Mouse (Mus musculus) liver, embryonic 18 days (tissue): Measurements from ENCODE around the gene Csnk2b. TPM values are rescaled to one million over a fixed set of nuclear protein-coding genes. Genes with fewer than 3 reads are reported as not detected.

Experiments
- polyA plus RNA-seq: library from polyadenylated mRNA; depleted of rRNA; stranded (reverse); fragments of >200 nt; gene quantifications from 2 replicates; pipeline ENCODE4 v1.2.3, GENCODE M21; 2012; rRNA removed

Csnk2b gene
- polyA plus RNA-seq, result 84.1 and 85.2 TPM in 2 replicates

GRCm38 (mm10) chr17:35121871-35122303, at the start of gene Csnk2b:
TSS of gene Csnk2b (minus strand) at chr17:35122053.

GRCm38 (mm10) chr17:35164568-35165450, 43.0 kb upstream of the Csnk2b start, which contains the start of gene Prrc2a:
TSS of gene Prrc2a (minus strand) at chr17:35164897.

GRCm38 (mm10) chr17:35134801-35135590, 13.1 kb upstream of the Csnk2b start, which contains the start of gene Bag6:
TSS of gene Bag6 (plus strand) at chr17:35135178.

GRCm38 (mm10) chr17:35131500-35132173, 9.8 kb upstream of the Csnk2b start, which contains the start of gene Apom:
TSS of gene Apom (minus strand) at chr17:35132050.

DNA sequence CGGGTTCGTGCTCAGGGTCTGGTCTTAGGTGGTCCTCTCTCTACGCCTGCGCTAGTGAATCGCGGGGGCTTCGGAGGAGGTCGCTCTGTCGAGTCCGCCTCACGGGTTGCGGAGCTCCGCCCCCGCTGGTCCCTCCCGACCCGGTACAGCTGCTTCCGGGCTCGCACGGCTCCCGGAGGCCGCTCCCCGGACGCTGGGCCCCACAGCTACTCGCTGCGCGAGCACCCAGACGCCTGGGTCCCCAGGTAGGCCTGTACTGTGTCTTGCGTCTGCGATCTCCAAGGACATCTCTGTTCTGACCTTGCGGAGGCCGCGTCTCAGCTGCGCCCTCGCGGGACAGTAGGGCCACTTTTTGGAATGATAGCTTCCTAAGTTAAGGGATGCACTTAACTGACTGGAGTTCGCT, 4.4 kb upstream of the Csnk2b start, which contains the start of gene D17H6S53E:
TSS of gene D17H6S53E (plus strand) at position 168 of the 406 bp plus-strand sequence.

DNA sequence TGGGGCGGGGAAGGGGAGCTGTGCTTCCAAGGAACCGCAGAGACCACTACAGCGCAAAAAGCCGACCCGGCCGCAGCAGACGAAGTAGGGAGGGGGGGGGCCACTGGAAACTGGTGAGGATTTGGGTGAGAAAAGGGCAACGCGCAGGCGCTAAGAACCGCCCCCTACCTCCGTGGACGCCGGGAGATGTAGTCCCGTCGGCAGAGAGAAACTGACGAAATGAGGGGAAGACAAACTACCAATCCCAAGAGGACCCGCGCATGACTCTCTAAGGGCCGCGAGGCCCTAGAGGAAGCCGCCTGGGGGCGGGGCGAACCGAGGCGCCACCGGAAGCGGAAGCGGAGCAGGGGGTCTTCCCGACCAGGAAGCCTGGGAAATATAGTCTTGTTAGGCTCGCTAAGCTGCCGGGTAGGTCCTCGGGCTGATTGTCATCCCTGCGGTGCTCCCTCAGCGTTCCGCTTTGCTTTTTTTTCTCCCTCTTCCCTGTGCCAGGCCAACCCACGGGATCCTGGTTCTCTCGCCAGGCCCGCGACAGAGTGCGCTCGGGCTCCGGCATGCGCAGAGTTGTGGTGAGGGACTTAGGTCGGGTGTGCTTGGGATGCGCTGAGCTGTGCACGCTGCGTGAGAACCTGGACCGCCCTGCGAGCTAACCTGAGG, 582 bp downstream of the Csnk2b start, which contains the start of gene Gpank1:
TSS of gene Gpank1 (plus strand) at position 313 of the 657 bp plus-strand sequence.

DNA sequence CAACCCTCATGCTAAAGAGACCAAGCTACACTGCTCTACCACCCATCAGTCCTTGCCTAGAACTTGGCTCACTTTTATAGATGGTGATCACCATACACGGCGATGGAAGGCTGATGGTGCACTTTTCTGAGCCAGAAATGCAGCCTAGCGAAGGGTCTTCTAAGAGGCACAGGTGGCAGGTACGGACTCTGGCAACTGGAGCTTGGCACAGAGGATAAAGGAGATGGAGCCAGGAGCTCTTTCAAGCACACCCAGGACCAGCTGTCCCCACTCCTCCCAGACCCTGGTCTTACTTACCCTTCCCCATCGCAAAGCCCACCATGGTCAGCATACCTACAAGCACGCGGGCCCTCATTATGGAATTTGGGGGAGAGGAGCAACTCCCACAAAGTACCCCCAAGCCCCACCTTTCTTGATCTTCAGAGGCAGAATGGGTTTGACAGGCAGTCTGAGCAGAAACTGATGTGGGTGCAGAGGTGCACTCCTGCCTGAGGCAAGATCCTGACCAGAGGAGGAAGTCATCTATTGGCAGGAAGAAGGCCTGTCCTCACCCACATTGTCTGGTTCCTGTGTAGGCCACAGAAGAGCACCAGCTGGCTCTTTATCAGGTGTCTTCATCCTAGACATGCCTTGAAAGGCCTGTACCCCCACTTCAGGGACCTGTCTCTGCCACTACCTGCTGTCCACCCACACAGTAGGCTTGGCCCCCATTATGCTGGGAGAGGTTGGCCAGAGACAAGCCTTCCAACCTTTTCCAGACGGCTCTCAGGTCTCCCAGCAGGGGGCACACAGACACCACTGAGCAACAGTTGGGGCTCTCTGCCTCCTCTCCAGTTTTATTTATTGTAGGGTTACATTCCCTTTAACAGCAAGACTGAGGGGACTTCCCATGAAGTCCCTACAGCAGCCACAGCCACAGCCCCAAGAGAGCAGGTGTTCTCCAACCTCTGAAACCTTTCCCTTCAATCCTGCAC, 6.5 kb downstream of the Csnk2b start, which contains the start of gene Ly6g5b:
TSS of gene Ly6g5b (minus strand) at position 383 of the 974 bp plus-strand sequence.

GRCm38 (mm10) chr17:35108097-35108496, 13.8 kb downstream of the Csnk2b start, which contains the start of gene Ly6g5c:
TSS of gene Ly6g5c (plus strand) at chr17:35108279.

GRCm38 (mm10) chr17:35088825-35089644, 32.8 kb downstream of the Csnk2b start, which contains the start of gene Abhd16a:
TSS of gene Abhd16a (plus strand) at chr17:35089263.

DNA sequence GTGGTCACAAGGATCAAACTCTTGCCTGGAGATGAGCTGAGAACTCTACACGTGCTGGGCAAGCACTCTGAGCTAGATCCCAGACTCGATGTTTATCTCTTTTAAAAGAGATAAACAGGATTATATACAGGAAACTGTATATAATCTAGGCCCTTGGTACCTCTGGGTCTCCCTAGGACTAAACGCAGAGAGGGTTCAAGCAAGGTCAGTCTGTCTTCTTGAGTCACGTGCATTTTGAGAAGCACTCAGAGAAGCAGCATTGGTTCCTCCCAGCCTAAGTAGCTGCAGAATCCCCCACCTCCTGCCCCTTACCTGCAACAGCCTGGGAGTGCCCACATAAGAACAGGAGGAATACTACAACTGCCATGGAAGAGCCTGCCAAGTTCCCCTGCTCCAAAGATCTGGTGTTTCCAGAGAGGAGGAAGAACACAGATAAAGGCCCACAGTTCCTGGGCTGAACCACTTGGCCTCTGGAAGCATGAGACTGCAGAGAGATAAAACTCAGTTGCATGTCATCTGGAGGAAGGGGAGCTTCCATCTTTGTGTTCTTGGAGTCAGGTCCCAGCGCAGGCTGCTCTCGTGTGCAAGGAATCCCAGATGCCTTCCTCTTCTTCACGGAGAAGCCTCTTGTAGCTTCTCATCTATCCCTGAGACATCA, 36.5 kb downstream of the Csnk2b start, which contains the start of gene Ly6g6f:
TSS of gene Ly6g6f (minus strand) at position 403 of the 658 bp plus-strand sequence.

DNA sequence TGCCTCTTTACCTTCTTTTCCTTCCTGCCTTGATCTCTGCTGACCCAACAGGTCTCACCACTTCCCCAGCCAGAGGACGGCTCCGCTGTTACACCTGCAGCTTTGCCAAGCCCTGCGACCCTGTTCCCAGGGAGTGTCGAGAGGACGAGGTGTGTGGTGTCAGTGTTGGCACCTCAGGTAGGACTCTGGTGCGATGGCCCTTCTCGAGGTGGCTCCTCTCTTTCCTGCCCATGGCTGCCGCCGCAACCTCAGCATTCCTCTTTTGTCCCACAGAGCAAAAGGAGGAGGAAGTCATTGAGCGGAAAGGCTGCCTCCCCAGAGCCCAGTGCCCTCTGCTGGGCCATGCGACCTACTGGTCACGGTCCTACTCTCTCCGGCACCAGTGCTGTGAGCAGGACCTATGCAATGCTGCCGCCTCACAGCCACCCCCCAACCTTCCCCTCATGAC, 44.0 kb downstream of the Csnk2b start, which contains the start of gene Ly6g6d:
TSS of gene Ly6g6d (minus strand) at position 280 of the 448 bp plus-strand sequence.

GRCm38 (mm10) chr17:35076507-35077176, 45.2 kb downstream of the Csnk2b start, which contains the start of gene Ly6g6e:
TSS of gene Ly6g6e (plus strand) at chr17:35076902.

Other genes starting within 250 kb of the Csnk2b start
- gene Zbtb12, start 242.6 kb downstream of the Csnk2b start, polyA plus RNA-seq, result 4.8 and 6.3 TPM in 2 replicates
- gene Gm20547, start 240.0 kb downstream of the Csnk2b start, polyA plus RNA-seq, result 0.04 and 0.05 TPM in 2 replicates
- gene C2, start 223.8 kb downstream of the Csnk2b start, polyA plus RNA-seq, result 36.4 and 36.8 TPM in 2 replicates
- 30.4 and 37.6 TPM in 2 replicates for gene Ehmt2, start 223.6 kb downstream of the Csnk2b start, polyA plus RNA-seq
- 3.8 and 5.8 TPM in 2 replicates for gene Slc44a4, start 207.6 kb downstream of the Csnk2b start, polyA plus RNA-seq
- gene Neu1, start 190.8 kb downstream of the Csnk2b start, polyA plus RNA-seq, result 21.1 and 21.2 TPM in 2 replicates
- 3.1 and 3.3 TPM in 2 replicates for gene Hspa1b, start 162.8 kb downstream of the Csnk2b start, polyA plus RNA-seq
- not detected in 2 replicates for gene Gm20481, start 152.1 kb downstream of the Csnk2b start, polyA plus RNA-seq
- gene Hspa1a, start 149.9 kb downstream of the Csnk2b start, polyA plus RNA-seq, result 1.9 and 2.5 TPM in 2 replicates
- gene Hspa1l, start 149.3 kb downstream of the Csnk2b start, polyA plus RNA-seq, result 0.06 and 0.07 TPM in 2 replicates
- 64.3 and 69.6 TPM in 2 replicates for gene Lsm2, start 140.2 kb downstream of the Csnk2b start, polyA plus RNA-seq
- 42.1 and 47.2 TPM in 2 replicates for gene Vars, start 121.1 kb downstream of the Csnk2b start, polyA plus RNA-seq
- 0.17 and 0.23 TPM in 2 replicates for gene Vwa7, start 105.5 kb downstream of the Csnk2b start, polyA plus RNA-seq
- 4.3 and 5.0 TPM in 2 replicates for gene Sapcd1, start 94.0 kb downstream of the Csnk2b start, polyA plus RNA-seq
- gene Msh5, start 75.3 kb downstream of the Csnk2b start, polyA plus RNA-seq, result 7.7 and 8.5 TPM in 2 replicates
- gene Clic1, start 72.1 kb downstream of the Csnk2b start, polyA plus RNA-seq, result 88.4 and 92.7 TPM in 2 replicates
- 13.9 and 14.9 TPM in 2 replicates for gene Ddah2, start 63.0 kb downstream of the Csnk2b start, polyA plus RNA-seq
- 0.06 TPM in 1 of 2 replicates, not detected in the other for gene Ly6g6c, start 56.7 kb downstream of the Csnk2b start, polyA plus RNA-seq
- 1.5 and 1.9 TPM in 2 replicates for gene Mpig6b, start 55.9 kb downstream of the Csnk2b start, polyA plus RNA-seq
- 0.28 and 0.30 TPM in 2 replicates for gene Ly6g6e, start 45.2 kb downstream of the Csnk2b start, polyA plus RNA-seq
- gene Ly6g6d, start 44.0 kb downstream of the Csnk2b start, polyA plus RNA-seq, result 0.71 and 0.79 TPM in 2 replicates
- gene Ly6g6f, start 36.4 kb downstream of the Csnk2b start, polyA plus RNA-seq, result 4.7 and 4.8 TPM in 2 replicates
- 32.1 and 32.4 TPM in 2 replicates for gene Abhd16a, start 32.8 kb downstream of the Csnk2b start, polyA plus RNA-seq
- not detected in 2 replicates for gene Ly6g5c, start 13.8 kb downstream of the Csnk2b start, polyA plus RNA-seq
- 0.46 and 0.64 TPM in 2 replicates for gene Ly6g5b, start 6.6 kb downstream of the Csnk2b start, polyA plus RNA-seq
- gene Gpank1, start 598 bp downstream of the Csnk2b start, polyA plus RNA-seq, result 8.0 and 8.7 TPM in 2 replicates
- 1.8 and 2.0 TPM in 2 replicates for gene D17H6S53E, start 4.3 kb upstream of the Csnk2b start, polyA plus RNA-seq
- gene Apom, start 10.0 kb upstream of the Csnk2b start, polyA plus RNA-seq, result 464 and 524 TPM in 2 replicates
- 37.8 and 48.6 TPM in 2 replicates for gene Bag6, start 13.1 kb upstream of the Csnk2b start, polyA plus RNA-seq
- 42.6 and 57.5 TPM in 2 replicates for gene Prrc2a, start 42.8 kb upstream of the Csnk2b start, polyA plus RNA-seq
- gene Aif1, start 54.0 kb upstream of the Csnk2b start, polyA plus RNA-seq, result 10.5 and 12.9 TPM in 2 replicates
- 69.9 and 71.0 TPM in 2 replicates for gene Lst1, start 66.4 kb upstream of the Csnk2b start, polyA plus RNA-seq
- gene Ltb, start 72.4 kb upstream of the Csnk2b start, polyA plus RNA-seq, result 5.2 and 5.9 TPM in 2 replicates
- 1.4 TPM in 2 replicates for gene Tnf, start 80.0 kb upstream of the Csnk2b start, polyA plus RNA-seq
- 0.06 TPM in 1 of 2 replicates, not detected in the other for gene Lta, start 83.3 kb upstream of the Csnk2b start, polyA plus RNA-seq
- 0.08 and 0.26 TPM in 2 replicates for gene Gm16181, start 98.8 kb upstream of the Csnk2b start, polyA plus RNA-seq
- 2.0 and 2.3 TPM in 2 replicates for gene Atp6v1g2, start 111.6 kb upstream of the Csnk2b start, polyA plus RNA-seq
- 5.1 and 5.4 TPM in 2 replicates for gene Nfkbil1, start 113.7 kb upstream of the Csnk2b start, polyA plus RNA-seq
- 170 and 199 TPM in 2 replicates for gene Ddx39b, start 119.7 kb upstream of the Csnk2b start, polyA plus RNA-seq
- 108 and 132 TPM in 2 replicates for gene H2-D1, start 140.7 kb upstream of the Csnk2b start, polyA plus RNA-seq
- 0.06 TPM in 2 replicates for gene H2-Q1, start 198.4 kb upstream of the Csnk2b start, polyA plus RNA-seq
- 2.3 and 3.8 TPM in 2 replicates for gene H2-Q2, start 220.2 kb upstream of the Csnk2b start, polyA plus RNA-seq